Mouse (Mus musculus): Measurements from ENCODE around the gene Nelfe.

DNA sequence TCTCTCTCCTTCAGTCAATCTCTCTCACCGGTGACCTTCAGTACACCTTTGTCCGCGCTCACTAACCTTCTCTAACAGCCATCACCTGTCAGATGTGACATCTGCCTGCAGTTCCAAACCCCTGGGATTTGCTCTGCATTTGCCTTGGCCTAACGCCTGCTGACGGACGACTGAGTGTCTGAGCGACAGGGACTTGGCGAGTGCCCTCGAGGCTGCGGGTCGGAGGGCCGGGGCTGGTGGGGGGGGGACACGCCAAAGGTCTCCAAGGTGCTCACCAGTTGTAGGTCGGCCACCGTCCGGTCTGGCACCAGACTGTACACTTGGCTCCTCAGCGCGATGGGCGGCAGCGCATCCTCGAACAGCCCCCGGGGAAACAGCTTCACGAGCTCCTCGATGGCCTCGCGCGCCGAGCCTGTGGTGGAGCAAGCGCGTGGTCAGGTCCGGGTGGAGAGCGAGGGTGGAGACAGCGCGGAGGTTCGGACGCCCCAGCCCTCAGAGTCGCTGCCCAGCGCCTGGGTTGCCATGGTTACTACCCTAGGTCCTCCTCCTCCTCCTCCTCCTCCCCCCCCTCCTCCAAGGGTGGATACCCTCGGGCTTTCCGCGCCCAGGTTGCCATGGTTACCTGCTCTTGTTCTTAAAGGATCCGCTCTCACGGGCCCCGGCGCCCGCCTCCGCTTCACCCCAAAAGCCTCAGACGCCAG is 13.9 kb upstream of the Nelfe start:
- TF ChIP-seq CTCF (IDR thresholded peaks at IDR 0.05; ENCODE audit: low read depth) (no peak), EP300 (IDR thresholded peaks at IDR 0.05; ENCODE audit: low read depth) (no peak)

Data from liver, embryonic 14.5 days (tissue).